Mouse (Mus musculus): ENCODE results near the gene Il5ra. TPM values are rescaled to one million over a fixed set of nuclear protein-coding genes. Genes with fewer than 3 reads are reported as not detected.

The Il5ra gene
- not detected in 2 replicates for polyA plus RNA-seq (2015; fragmentation: Nextera tagmentation; extraction: Ambion mirVana)

GRCm38 (mm10) chr6:106748887-106749388, at the start of gene Il5ra:
TSS of gene Il5ra (minus strand) at chr6:106749037.
- ATAC-seq: no peak
- H3K36me3 ChIP-seq (ENCODE audit: control insufficient read depth, insufficient read depth, low read length): no peaks in the 10 kb centered on the region
- 64% methylated on average over 6 of the region's 6 CpGs for WGBS
- no peak within 1 kb of the TSS for H3K4me2 ChIP-seq (ENCODE audit: low read depth, low read length)
- no peaks in the 10 kb centered on the region for H3K9me3 ChIP-seq (ENCODE audit: control insufficient read depth, low read length)
- no peak within 1 kb of the TSS for H3K9ac ChIP-seq (ENCODE audit: low read depth, low read length)
- no peaks in the 10 kb centered on the region for H3K27me3 ChIP-seq (replicated peaks; ENCODE audit: control insufficient read depth, insufficient read depth, low read length)
- no peaks in the 10 kb centered on the region for H3K4me1 ChIP-seq (ENCODE audit: control insufficient read depth, insufficient read depth, low read length)
- no peak within 1 kb of the TSS for H3K4me3 ChIP-seq (ENCODE audit: low read length)
- no peak within 1 kb of the TSS for H3K27ac ChIP-seq (ENCODE audit: low read length)

- peaks cover 5% of the 10 kb centered on the region for H3K4me1 ChIP-seq (ENCODE audit: control insufficient read depth, insufficient read depth, low read length)
Observed at GRCm38 (mm10) chr6:106794094-106794814, 45.4 kb upstream of the Il5ra start.

GRCm38 (mm10) chr6:106793621-106794020, 44.8 kb upstream of the Il5ra start:
- 91% methylated on average over 10 of the region's 10 CpGs for WGBS
- H3K27me3 ChIP-seq (replicated peaks; ENCODE audit: control insufficient read depth, insufficient read depth, low read length): no peaks in the 10 kb centered on the region
- H3K27ac ChIP-seq (ENCODE audit: low read length): no peak overlapping the region
- H3K36me3 ChIP-seq (ENCODE audit: control insufficient read depth, insufficient read depth, low read length): peaks cover 8% of the 10 kb centered on the region; the same call in 1 of the 2 replicates
- H3K9ac ChIP-seq (ENCODE audit: low read depth, low read length): no peak overlapping the region
- ATAC-seq: no peak
- H3K4me3 ChIP-seq (ENCODE audit: low read length): no peak overlapping the region
- H3K4me2 ChIP-seq (ENCODE audit: low read depth, low read length): no peak overlapping the region
- no peaks in the 10 kb centered on the region for H3K9me3 ChIP-seq (ENCODE audit: control insufficient read depth, low read length)
- H3K4me1 ChIP-seq (ENCODE audit: control insufficient read depth, insufficient read depth, low read length): no peaks in the 10 kb centered on the region

More at GRCm38 (mm10) chr6:106794094-106794814, 45.4 kb upstream of the Il5ra start:
- H3K36me3 ChIP-seq (ENCODE audit: control insufficient read depth, insufficient read depth, low read length): peaks cover 8% of the 10 kb centered on the region; the same call in 1 of the 2 replicates
- H3K9ac ChIP-seq (ENCODE audit: low read depth, low read length): no peak overlapping the region
- no peaks in the 10 kb centered on the region for H3K27me3 ChIP-seq (replicated peaks; ENCODE audit: control insufficient read depth, insufficient read depth, low read length)
- no peaks in the 10 kb centered on the region for H3K9me3 ChIP-seq (ENCODE audit: control insufficient read depth, low read length)
- ATAC-seq: no peak
- H3K27ac ChIP-seq (ENCODE audit: low read length): no peak overlapping the region
- H3K4me2 ChIP-seq (ENCODE audit: low read depth, low read length): no peak overlapping the region
- 85% methylated on average over 13 of the region's 13 CpGs for WGBS
- H3K4me3 ChIP-seq (ENCODE audit: low read length): no peak overlapping the region

- no peak overlapping the region for H3K27ac ChIP-seq (ENCODE audit: low read length)
- H3K4me2 ChIP-seq (ENCODE audit: low read depth, low read length): no peak overlapping the region
- no peaks in the 10 kb centered on the region for H3K27me3 ChIP-seq (replicated peaks; ENCODE audit: control insufficient read depth, insufficient read depth, low read length)
- H3K4me3 ChIP-seq (ENCODE audit: low read length): no peak overlapping the region
- 92% methylated on average over 7 of the region's 7 CpGs for WGBS
- peaks cover 8% of the 10 kb centered on the region; the same call in 1 of the 2 replicates for H3K36me3 ChIP-seq (ENCODE audit: control insufficient read depth, insufficient read depth, low read length)
- no peak for ATAC-seq
- H3K9ac ChIP-seq (ENCODE audit: low read depth, low read length): no peak overlapping the region
- H3K4me1 ChIP-seq (ENCODE audit: control insufficient read depth, insufficient read depth, low read length): no peaks in the 10 kb centered on the region
- no peaks in the 10 kb centered on the region for H3K9me3 ChIP-seq (ENCODE audit: control insufficient read depth, low read length)
Observed at GRCm38 (mm10) chr6:106793088-106793487, 44.3 kb upstream of the Il5ra start.

GRCm38 (mm10) chr6:106792486-106792885, 43.6 kb upstream of the Il5ra start:
- ATAC-seq: no peak
- 92% methylated on average over 5 of the region's 5 CpGs for WGBS

GRCm38 (mm10) chr6:106791429-106791828, 42.6 kb upstream of the Il5ra start:
- Histone ChIP-seq H3K9me3 (ENCODE audit: control insufficient read depth, low read length) (no peaks in the 10 kb centered on the region), H3K36me3 (ENCODE audit: control insufficient read depth, insufficient read depth, low read length) (peaks cover 8% of the 10 kb centered on the region; the same call in 1 of the 2 replicates), H3K4me3 (ENCODE audit: low read length) (no peak overlapping the region), H3K27ac (ENCODE audit: low read length) (no peak overlapping the region), H3K27me3 (replicated peaks; ENCODE audit: control insufficient read depth, insufficient read depth, low read length) (no peaks in the 10 kb centered on the region), H3K4me2 (ENCODE audit: low read depth, low read length) (no peak overlapping the region), H3K9ac (ENCODE audit: low read depth, low read length) (no peak overlapping the region), H3K4me1 (ENCODE audit: control insufficient read depth, insufficient read depth, low read length) (no peaks in the 10 kb centered on the region)
- WGBS: 89% methylated on average over 8 of the region's 8 CpGs
- ATAC-seq: no peak

More at GRCm38 (mm10) chr6:106792486-106792885, 43.6 kb upstream of the Il5ra start:
- Histone ChIP-seq H3K27ac (ENCODE audit: low read length) (no peak overlapping the region), H3K36me3 (ENCODE audit: control insufficient read depth, insufficient read depth, low read length) (peaks cover 8% of the 10 kb centered on the region; the same call in 1 of the 2 replicates), H3K4me3 (ENCODE audit: low read length) (no peak overlapping the region), H3K27me3 (replicated peaks; ENCODE audit: control insufficient read depth, insufficient read depth, low read length) (no peaks in the 10 kb centered on the region), H3K9me3 (ENCODE audit: control insufficient read depth, low read length) (no peaks in the 10 kb centered on the region), H3K9ac (ENCODE audit: low read depth, low read length) (no peak overlapping the region), H3K4me1 (ENCODE audit: control insufficient read depth, insufficient read depth, low read length) (no peaks in the 10 kb centered on the region), H3K4me2 (ENCODE audit: low read depth, low read length) (no peak overlapping the region)

GRCm38 (mm10) chr6:106787138-106787537, 38.3 kb upstream of the Il5ra start:
- H3K9me3 ChIP-seq (ENCODE audit: control insufficient read depth, low read length): no peaks in the 10 kb centered on the region
- 0 out of 2 replicates have a peak, but pooled peaks cover 4% of the 10 kb centered on the region for H3K36me3 ChIP-seq (ENCODE audit: control insufficient read depth, insufficient read depth, low read length)
- no peak overlapping the region for H3K4me2 ChIP-seq (ENCODE audit: low read depth, low read length)
- H3K4me3 ChIP-seq (ENCODE audit: low read length): no peak overlapping the region
- no peak overlapping the region for H3K9ac ChIP-seq (ENCODE audit: low read depth, low read length)
- 83% methylated on average over 3 of the region's 3 CpGs for WGBS
- ATAC-seq: no peak
- no peaks in the 10 kb centered on the region for H3K27me3 ChIP-seq (replicated peaks; ENCODE audit: control insufficient read depth, insufficient read depth, low read length)
- H3K4me1 ChIP-seq (ENCODE audit: control insufficient read depth, insufficient read depth, low read length): no peaks in the 10 kb centered on the region
- no peak overlapping the region for H3K27ac ChIP-seq (ENCODE audit: low read length)

- H3K4me2 ChIP-seq (ENCODE audit: low read depth, low read length): peak overlapping the region; percentile 87
- no peak for ATAC-seq
- no peaks in the 10 kb centered on the region for H3K36me3 ChIP-seq (ENCODE audit: control insufficient read depth, insufficient read depth, low read length)
- 50% methylated on average over 4 of the region's 4 CpGs for WGBS
- H3K4me3 ChIP-seq (ENCODE audit: low read length): peak overlapping the region; percentile 89
- no peak overlapping the region for H3K27ac ChIP-seq (ENCODE audit: low read length)
- no peaks in the 10 kb centered on the region for H3K27me3 ChIP-seq (replicated peaks; ENCODE audit: control insufficient read depth, insufficient read depth, low read length)
- no peaks in the 10 kb centered on the region for H3K9me3 ChIP-seq (ENCODE audit: control insufficient read depth, low read length)
- H3K9ac ChIP-seq (ENCODE audit: low read depth, low read length): peak overlapping the region; percentile 76
- H3K4me1 ChIP-seq (ENCODE audit: control insufficient read depth, insufficient read depth, low read length): peaks cover 13% of the 10 kb centered on the region
Observed at GRCm38 (mm10) chr6:106770046-106770445, 21.2 kb upstream of the Il5ra start.

GRCm38 (mm10) chr6:106769290-106769866, 20.5 kb upstream of the Il5ra start:
- peak; percentile 81 for ATAC-seq
- Histone ChIP-seq H3K4me3 (ENCODE audit: low read length) (peak overlapping the region; percentile 89), H3K27me3 (replicated peaks; ENCODE audit: control insufficient read depth, insufficient read depth, low read length) (no peaks in the 10 kb centered on the region), H3K4me2 (ENCODE audit: low read depth, low read length) (peak overlapping the region; percentile 87), H3K9me3 (ENCODE audit: control insufficient read depth, low read length) (no peaks in the 10 kb centered on the region), H3K9ac (ENCODE audit: low read depth, low read length) (peak overlapping the region; percentile 76), H3K4me1 (ENCODE audit: control insufficient read depth, insufficient read depth, low read length) (peaks cover 13% of the 10 kb centered on the region), H3K36me3 (ENCODE audit: control insufficient read depth, insufficient read depth, low read length) (no peaks in the 10 kb centered on the region), H3K27ac (ENCODE audit: low read length) (peak overlapping the region; percentile 54; the same call in 1 of the 2 replicates)
- under 1% methylated on average over 33 of the region's 33 CpGs for WGBS

Data from intestine, embryonic 16.5 days (tissue).